Mouse (Mus musculus): Measurements from ENCODE around the gene Abtb2.

Abtb2 gene

DNA sequence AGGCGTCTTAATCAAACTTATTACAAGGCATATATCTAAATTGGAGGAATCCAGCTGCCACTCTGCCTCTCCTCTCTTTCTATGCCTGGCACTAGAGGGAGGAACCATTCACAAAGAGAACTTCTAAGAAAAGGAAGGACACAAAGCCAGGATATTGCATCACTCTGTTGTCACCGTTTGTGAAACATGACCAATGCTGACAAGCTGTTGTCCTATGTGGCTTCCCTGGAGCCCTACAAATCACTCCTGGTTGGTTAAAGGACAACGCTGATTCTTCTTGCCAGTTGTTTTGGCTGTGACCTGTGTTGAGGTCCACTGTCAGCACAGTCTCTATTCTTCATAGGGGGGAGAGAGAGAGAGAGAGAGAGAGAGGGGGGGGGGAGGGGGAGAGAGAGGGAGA is 17.2 kb downstream of the Abtb2 start:
- DNase-seq (ENCODE audit: low spot score in 2 of 2), result no peak

DNA sequence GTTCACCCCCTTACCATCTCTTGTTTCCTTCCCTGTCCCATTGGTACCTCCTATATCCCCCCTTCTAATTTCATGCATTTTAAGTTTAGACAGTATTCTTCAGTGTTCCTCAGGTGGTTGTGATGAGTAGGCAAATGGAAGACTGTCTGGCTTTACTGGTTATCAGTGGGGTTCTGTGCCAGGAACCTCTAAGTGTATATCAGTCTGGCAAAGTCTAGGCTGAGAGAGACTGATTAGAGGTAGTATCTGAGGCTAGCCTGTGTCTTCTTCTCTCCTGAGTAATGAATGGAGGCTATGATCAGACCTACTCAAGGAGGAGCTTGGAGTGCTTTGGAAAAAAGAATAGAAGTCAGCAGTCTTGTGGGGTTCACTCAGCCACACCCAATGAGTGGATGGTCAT is 18.0 kb downstream of the Abtb2 start:
- DNase-seq (ENCODE audit: low spot score in 2 of 2), result no peak

DNA sequence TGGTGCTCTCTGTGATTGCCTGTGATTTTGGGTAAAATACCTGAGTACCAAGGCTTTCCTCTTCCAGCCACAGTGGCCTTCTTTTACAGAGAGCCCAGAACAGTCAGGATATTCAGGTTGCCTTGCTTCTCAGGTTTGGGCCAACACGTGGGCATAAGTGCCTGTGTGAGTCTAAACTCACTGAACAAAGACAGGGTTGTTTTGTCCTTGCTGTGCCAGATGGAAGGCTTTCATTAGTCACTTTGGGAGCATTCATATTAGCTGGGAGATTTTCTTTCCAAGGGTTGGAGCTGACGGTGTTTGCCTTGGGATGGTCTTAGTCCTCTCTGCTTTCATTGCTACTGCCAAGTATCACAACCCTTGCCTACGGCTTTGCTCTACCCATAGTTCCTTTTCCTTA is 20.3 kb downstream of the Abtb2 start:
- DNase-seq (ENCODE audit: low spot score in 2 of 2), result no peak

DNA sequence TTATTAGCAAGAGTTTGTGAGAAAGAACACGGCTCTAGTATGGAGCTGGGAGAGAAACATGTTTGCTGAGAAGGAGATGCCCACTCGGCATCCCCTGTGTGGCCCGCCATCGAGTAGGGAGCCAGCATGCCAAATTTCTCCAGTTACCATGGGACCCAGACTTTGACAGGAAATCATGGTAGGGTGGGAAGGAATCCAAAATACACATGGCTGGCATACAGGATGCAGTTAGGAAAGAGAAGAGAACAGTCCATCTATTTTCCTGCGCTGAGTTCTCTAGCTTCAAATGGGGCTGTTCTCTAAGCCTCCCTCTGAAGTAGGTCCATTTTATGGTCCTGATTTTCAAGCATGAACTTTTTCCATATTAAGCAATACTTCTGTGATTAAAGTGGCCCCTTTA is 22.7 kb downstream of the Abtb2 start:
- DNase-seq (ENCODE audit: low spot score in 2 of 2), result no peak

DNA sequence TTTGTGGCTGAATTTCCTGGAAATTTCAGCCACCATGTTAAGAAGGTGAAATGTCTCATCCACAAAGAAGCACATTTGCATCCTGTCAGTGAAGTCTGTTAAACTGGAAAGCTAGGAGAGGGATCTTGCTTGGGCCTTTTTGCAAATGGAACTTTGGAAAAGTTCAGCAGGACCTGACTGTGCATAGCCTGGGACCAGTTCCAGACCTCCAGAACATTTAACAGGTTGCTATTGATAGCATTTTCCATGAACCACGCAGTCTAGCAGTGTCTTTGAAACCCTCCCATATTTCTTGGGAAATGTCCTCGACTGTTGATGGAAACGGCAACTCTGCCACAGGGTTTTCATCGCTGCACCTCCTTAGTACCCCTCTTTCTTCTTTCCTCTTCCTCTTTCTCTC is 23.3 kb downstream of the Abtb2 start:
- DNase-seq (ENCODE audit: low spot score in 2 of 2), result no peak

DNA sequence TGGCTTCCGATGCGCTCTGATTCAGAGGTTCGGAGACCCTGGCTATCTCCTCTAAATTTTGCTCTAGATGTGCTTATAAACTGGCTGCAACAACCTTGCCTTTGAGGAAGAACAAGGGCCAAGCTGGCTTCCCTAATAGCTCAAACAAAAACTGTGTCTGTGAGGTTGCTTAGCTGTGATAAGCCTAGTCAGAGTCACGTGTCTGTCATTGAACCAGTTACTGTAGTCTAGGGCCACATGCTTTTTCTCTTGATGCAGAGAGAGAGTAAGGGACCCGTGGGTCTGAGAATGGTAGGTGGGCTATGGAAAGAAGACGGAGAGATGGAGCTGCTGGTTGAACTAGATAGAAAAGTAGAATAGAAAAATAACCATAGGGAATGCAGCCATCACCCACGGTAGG is 24.5 kb downstream of the Abtb2 start:
- DNase-seq (ENCODE audit: low spot score in 2 of 2), result no peak

DNA sequence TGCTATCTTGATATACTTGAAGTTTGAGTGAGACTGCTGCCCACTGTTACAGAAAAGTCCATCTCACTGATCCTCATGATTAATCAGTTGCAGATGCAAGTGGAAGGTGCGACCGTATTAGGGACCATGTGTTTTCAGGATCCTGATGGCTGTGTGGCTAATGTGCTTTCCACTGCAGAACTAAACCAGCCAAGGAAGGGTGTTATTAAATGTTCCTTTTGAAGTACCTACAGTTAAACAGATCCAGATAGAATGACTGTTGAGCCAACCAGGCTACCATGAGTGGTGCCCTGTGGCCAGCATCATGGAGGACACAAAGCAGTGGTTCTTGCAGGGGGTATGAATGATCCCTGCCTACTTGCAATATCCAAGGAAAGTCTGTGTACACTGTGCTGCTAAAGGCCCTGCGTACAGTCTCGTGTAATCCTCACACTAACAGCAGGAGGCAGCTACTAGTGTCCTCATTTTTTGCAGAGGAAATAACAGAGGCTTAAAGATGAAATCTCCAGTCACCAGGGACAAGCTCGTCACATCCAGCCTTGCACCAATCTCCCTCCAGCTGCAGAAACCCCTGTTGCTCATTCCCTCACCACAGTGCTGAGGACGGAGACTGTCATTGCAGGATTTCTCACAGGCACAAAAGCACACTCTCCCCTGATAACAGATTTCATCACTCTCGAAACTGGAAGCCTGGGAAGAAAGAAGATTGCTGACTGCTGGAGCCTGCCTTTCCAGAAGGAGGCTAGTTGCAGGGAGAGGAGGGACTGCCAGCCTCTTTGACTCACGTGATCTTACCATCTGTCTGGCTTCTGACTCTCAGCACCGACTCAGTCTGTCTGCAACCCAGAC is 25.9 kb downstream of the Abtb2 start:
- DNase-seq (ENCODE audit: low spot score in 2 of 2), result no peak

DNA sequence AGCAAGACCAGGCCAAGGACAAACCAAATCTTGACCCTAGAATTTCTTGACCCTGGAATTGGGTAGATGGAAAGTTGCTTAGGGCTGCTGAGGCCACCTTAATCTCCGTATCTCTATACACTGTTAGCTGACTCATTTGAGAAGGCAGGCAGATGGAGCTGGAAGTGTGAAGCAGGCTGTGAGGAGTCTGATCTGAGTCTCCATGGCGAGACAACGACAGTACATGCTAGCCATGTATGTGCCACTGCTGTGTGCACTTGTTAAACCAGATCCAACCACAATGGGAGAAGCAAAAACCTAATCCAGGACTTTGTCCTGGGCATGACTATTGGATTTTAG is 26.4 kb downstream of the Abtb2 start:
- DNase-seq (ENCODE audit: low spot score in 2 of 2), result no peak

DNA sequence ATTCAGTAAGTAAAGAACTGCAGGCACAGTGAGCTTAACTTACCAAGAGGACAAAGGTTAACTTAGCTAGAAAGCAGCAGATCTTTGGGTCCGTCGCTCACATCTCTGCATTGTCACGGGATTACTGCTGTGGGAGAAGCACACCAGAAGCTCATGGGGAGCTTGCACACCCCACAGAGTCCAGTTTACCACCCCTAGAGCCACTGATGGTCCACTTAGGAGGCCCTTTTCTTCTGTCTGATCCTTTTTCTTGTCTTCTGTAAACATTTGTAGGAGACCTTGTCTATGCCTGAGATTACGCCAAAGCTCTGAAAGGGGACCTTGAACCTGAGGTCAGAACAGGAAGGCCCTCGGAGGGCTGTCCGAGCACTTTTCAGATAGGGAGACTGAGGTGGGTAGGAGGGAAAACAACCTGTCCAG is 28.5 kb downstream of the Abtb2 start:
- DNase-seq (ENCODE audit: low spot score in 2 of 2), result no peak

DNA sequence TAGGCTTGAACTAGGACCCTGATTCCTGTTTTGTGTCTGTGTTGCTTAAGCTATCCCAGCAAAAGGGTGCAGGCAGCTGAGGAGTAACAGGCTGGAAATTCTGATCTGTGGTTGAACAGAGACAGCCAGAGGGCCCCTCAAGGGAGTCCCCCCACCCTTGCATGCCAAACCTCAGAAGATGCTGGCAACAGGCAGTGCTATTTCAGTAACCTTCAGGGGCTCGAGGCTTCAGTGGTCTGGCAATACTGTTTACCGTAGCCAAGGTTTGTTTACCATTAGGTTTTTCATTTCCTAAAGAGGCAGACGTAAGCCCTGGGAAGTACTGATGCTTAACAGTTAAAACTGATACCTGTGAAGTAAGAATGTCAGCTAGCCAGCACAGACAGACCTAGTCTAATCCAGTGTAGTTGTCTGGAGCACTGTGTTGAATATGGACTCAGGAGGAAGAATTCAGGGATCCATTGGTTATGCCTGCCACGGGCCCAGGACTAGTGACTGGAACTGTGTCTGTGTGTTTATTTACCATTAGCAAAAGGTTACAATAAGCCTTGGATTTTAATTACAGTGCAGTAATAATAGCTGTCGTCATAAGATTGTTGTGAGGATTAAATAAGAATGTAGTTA is 29.0 kb downstream of the Abtb2 start:
- no peak for DNase-seq (ENCODE audit: low spot score in 2 of 2)

DNA sequence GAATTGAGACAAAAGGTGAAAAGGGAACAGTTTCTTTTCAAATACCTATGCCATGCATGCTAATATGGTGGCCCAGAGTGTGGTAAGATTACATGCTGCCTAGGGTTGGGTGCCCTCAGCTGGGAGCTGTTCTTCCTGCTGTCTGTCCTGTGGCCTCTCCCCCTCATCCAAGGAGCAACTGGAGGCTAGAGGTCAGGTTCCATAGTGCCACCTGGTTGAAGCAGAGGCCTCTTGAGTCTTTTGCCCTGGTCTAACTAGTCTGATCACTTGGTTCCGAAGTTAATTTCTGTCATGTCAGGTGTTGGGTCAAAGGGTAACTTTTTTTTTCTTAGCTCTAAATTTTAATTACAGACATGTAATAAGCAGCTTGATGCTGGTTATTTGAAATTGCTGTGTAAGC is 33.2 kb downstream of the Abtb2 start:
- no peak for DNase-seq (ENCODE audit: low spot score in 2 of 2)

DNA sequence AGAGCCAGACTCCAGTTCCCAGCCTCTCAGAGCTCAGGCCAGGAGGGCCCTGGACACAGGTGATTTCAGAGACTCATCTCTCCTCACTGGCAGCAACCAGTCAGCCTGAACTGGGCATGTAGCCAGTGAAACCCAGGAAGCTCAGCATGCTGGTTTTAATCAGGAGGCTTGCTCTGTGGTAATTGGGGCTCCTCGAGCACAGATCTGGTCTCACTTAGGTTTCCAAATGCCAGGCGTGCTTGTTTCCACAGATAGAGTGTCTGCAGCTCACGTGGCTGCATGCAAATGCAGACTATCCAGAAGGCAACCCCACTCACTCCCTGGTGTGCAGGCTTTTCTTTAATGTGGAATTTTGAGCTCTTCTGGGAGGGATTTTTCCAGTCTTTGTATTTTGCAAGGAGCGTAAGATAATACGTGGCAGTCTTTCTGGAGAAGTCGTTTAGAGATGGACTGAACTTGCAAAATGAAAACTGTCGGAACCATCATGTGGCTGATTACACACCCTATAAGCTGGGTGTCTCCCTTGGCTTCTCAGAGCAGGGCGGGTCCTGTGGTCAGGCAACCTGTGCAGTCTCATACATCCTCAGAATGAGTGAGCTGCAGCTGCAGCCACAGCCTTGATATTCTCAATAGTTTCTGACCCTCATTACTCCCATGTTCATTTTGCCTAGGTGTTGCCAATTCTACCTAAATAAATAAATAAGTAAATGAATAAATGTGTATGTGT is 34.2 kb downstream of the Abtb2 start:
- DNase-seq (ENCODE audit: low spot score in 2 of 2), result no peak

DNA sequence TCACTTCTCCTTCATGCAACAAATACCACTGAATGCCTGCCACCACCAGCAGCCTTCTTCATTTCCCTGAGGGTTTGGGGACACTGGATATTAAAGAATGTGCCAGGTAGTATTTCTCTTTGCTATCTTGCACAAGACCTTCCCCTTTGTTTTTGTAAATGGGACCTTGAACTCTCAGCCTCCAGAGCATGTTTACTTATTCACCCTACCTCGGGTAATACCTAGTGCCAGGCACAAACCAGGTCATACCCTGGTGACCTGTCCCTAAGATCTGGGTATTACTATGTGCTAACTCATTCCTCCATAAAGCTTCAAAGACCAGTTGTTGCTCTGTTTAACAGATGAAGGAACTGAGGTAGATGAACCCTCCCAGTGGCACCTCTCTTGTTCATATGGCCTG is 35.0 kb downstream of the Abtb2 start:
- DNase-seq (ENCODE audit: low spot score in 2 of 2), result no peak

DNA sequence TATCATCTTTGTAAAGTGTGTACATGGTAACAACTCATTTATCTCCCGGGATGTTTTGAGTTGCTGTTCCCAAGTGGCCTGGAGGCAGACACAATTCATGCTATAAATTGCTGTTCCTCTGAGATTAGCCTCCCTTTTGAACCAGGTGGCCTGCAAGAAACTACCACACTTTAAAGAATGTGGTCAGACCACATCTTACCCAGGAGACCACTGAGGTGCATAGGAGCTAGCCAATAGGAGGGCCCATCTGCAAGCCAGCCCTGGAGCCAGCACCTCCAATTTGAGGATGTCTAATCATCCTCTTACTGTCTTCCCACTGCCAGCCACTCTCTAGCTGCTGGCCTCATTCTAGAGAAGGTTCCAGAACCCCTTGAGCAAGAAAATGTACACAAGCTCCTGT is 35.4 kb downstream of the Abtb2 start:
- no peak for DNase-seq (ENCODE audit: low spot score in 2 of 2)

DNA sequence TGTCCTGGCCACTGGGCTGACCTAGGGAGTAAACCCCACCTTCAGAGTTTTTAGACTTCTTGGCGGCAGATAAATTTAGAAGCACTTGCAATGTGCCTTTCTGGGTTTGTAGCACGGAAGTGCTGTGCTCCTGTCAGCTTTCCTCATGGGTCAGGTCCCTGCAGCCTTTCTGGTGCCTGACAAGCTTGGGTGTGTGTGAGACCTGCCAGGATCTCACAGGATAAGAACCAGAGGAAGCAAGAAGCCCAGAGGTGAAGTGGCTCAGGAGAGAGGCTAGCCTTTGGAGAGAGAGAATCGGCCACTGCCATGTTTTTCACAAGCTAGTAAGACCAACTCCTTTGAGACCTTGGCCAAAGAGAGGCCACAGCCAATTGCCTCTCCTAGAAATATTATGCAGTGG is 37.1 kb downstream of the Abtb2 start:
- no peak for DNase-seq (ENCODE audit: low spot score in 2 of 2)

DNA sequence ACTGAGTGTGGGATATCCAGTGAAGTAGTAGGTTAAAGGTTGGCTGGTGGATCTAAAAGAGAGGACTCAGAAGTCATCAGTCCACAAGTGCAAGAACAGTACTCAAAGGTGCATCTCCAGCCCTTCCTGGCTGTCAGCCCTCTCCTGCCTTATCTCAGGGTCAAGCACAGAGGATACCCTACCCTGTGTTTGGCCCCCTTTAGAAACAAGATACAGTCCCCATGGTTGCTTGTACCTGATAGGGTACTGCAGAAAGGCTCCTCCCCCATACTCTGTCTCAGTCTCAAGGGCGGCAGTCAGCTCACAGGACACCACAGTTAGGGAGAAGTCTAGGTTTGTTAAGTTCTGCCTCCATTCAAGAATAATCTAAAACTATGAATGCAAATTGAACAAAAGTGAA is 37.8 kb downstream of the Abtb2 start:
- DNase-seq (ENCODE audit: low spot score in 2 of 2), result no peak

DNA sequence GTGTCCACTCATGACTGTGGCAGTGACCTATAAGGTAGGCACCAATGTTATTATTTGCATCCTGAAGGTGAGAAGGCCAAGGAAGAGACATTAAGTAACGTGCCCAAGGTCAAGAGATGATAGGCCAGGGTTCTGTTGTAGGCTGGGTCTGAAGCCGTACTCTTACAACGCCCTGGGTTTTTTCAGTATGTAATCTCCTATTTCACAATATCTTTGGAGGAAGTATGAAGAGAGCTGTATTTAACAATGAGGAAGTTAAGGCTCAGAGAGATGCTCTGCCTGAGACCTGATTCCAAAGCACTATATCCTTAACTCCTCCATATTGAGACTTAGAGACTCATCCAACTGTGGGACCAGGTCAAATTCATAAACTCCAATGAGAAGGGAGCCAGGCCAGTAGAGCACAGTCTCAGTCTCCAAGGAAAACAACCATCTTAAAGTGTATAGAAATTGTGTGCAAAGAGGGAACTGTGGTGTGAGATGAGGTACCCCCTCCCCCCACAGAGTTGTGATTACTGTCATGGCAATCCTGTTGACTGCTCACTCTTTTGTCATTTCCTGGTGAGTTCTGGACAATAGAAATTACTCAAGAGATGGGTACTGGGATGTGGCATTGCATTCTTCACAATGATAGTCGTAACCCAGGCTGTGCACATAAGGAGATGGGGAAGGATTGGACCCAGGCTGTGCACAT is 39.8 kb downstream of the Abtb2 start:
- no peak for DNase-seq (ENCODE audit: low spot score in 2 of 2)

DNA sequence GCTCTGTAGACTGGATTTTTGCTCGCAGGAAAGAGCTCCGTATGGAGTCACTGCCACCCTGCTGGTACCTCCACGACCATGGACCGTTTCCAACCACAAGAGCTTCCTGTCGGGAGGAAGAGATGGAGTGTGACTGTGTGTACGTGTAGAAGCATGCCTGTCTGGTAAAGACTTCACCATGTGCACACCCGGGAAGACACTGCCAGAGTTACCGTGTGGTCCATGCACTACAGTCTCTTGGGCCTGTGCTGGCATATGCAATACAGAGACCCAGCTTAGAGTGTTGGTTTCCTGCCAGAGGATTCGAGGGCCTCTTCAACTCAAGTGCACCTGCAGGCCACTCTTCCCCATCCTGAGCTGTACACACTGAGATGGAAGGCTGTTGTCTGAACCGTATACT is 41.8 kb downstream of the Abtb2 start:
- DNase-seq (ENCODE audit: low spot score in 2 of 2), result no peak

DNA sequence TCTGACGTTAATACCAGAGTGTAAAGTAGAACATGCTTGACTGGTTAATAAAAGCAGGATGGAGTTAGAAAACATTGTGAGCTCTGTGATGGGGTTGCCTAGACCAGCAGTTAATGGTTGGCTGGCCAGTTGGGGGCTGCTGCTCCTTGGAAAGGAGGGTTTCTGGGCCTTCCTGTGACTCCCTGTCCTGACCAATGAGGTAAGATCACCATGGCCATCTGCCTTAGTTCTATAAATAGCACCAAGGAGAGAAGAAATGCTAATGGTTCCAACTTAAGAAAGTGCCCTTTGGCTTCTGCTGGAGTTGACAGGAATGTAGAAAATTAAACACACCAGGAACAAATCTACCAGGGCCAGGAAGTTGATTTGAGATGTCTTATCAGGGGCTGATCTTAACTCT is 42.8 kb downstream of the Abtb2 start:
- DNase-seq (ENCODE audit: low spot score in 2 of 2), result no peak

DNA sequence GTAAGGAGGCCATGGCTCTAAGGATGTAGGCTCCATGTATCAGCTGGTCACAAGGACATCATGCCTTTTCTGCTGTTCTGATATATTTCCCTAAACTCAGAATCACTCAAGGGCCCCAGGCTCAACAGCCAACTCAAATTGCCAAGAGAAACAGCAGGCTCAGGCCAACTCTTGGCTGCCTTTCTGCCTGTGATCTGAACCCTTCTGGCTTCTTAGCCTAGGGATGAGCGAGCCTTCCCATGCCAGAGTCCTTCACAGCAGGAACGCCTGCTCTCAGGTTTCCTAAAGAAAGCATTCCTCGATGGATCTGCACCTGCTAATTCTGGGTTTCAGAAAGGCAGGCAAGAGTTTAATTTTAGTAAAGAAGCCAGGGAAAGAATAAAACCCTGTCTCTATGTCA is 43.4 kb downstream of the Abtb2 start:
- no peak for DNase-seq (ENCODE audit: low spot score in 2 of 2)

DNA sequence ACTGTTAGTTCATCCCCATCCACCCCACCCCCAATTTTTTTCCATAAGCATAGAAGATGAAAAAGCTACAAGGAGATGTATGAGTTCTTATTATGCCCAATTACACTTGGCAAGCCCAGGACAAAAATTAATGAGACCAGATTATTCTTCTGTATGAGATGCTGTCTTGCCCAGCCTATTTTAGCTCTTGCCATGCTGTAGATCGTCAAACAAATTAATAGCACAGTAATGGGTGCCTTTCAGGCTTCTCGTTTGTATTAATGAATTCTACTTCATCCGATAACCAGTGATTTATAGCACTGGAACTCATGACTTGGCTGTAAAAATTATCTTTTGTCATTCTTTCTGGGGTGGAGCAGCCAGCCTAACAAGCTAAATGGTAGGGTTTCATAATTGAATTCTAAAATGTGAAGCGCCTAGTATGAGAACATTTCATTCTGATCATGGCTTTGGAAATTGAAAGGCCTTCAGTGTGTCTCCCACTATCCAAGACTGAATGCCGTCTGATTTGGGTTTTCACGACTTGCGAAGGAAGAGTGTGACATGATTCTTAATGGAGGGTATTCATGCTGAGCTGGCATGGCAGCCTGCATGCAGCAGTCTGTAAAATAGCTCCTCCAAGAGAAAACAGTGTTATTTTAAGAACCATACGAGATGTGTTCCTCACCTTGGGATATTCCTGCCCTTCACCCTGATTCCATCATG is 44.9 kb downstream of the Abtb2 start:
- DNase-seq (ENCODE audit: low spot score in 2 of 2), result no peak

DNA sequence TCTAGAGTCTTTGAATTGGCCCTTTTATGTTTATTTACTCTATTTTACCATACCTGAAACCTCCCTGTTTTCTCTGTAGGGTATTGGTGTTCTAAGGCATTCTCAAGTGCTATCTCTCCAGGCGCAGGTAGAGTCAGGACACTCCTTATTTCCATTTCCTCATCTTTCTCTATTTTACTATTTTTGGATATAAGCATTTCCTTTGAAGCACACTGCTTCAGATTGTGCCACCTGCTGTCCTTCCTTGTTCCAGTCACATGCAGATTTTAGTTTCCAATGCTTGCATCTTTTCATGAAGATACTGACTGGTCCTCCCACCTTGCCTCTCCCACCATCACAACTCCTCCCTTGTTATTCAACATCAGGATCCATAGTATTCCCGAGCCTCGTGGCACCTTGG is 47.8 kb downstream of the Abtb2 start:
- no peak for DNase-seq (ENCODE audit: low spot score in 2 of 2)

Measured in natural killer cell, adult 2 months (primary cell).